Mouse (Mus musculus) cerebellum, postnatal 36 days (tissue): ENCODE measurements at regions not wholly inside any gene's neighbourhood (a gene's known extent, or its start where the extent isn't known, plus 50 kb on each side); places are given as distances from the start of the nearest gene placed in this dataset.

Experiments used
- DNase-seq, 2 experiments: peaks; one replicate each; pipeline ENCODE4 v3.0.0; 2021 to 2022; ENCODE audit warnings: mixed read lengths in 2 of 2

GRCm38 (mm10) chr9:76734387-76734786, 167.5 kb upstream of the Fam83b start:
- DNase-seq: no peak

- DNase-seq: no peak
Measured at GRCm38 (mm10) chr9:76733812-76734211, 166.9 kb upstream of the Fam83b start.

- no peak for DNase-seq
Measured at GRCm38 (mm10) chr9:76722881-76723280, 156.0 kb upstream of the Fam83b start.

GRCm38 (mm10) chr9:76715852-76716251, 148.9 kb upstream of the Fam83b start:
- no peak for DNase-seq

GRCm38 (mm10) chr9:76706451-76706850, 139.5 kb upstream of the Fam83b start:
- no peak for DNase-seq

- no peak for DNase-seq
Measured at GRCm38 (mm10) chr9:76705786-76706185, 138.9 kb upstream of the Fam83b start.

GRCm38 (mm10) chr9:76695547-76695946, 128.6 kb upstream of the Fam83b start:
- no peak for DNase-seq

- no peak for DNase-seq
Measured at GRCm38 (mm10) chr9:76692976-76693375, 126.1 kb upstream of the Fam83b start.

GRCm38 (mm10) chr9:76660848-76661247, 93.9 kb upstream of the Fam83b start:
- peak; percentile 14 to 27 for DNase-seq

GRCm38 (mm10) chr9:76659798-76660197, 92.9 kb upstream of the Fam83b start:
- no peak for DNase-seq

- DNase-seq: no peak
Measured at GRCm38 (mm10) chr9:76653311-76653710, 86.4 kb upstream of the Fam83b start.

- no peak for DNase-seq
Measured at GRCm38 (mm10) chr9:76649484-76649883, 82.6 kb upstream of the Fam83b start.

- DNase-seq: no peak
Measured at GRCm38 (mm10) chr9:76646383-76646782, 79.5 kb upstream of the Fam83b start.
